Mouse (Mus musculus) heart, adult 18-20 months (tissue): ENCODE results near the gene Kcnd3. TPM values are rescaled to one million over a fixed set of nuclear protein-coding genes. Genes with fewer than 3 reads are reported as not detected.

ENCODE experiments used
- DNase-seq, 2 experiments: peaks; one replicate each; pipeline ENCODE4 v3.0.0; 2021 to 2022; ENCODE audit warnings: mixed read lengths in 1 of 2
- total RNA-seq, 2 experiments: library from RNA; stranded (reverse); gene quantifications; 2 replicates each; pipeline ENCODE4 v1.2.3; 2021

Gene Kcnd3
- total RNA-seq, 2 experiments from 2014 or later = 8.2 to 8.5 TPM

- no peak for DNase-seq
Measured at GRCm38 (mm10) chr3:105590056-105590672, 138.0 kb downstream of the Kcnd3 start.

GRCm38 (mm10) chr3:105591766-105592165 is 139.6 kb downstream of the Kcnd3 start:
- DNase-seq = no peak

GRCm38 (mm10) chr3:105592246-105592645 is 140.1 kb downstream of the Kcnd3 start:
- peak; percentile 18 to 47 for DNase-seq

- DNase-seq = peak; percentile 73 to 83
Measured at GRCm38 (mm10) chr3:105600483-105600882, 148.4 kb downstream of the Kcnd3 start.

- no peak for DNase-seq
Measured at GRCm38 (mm10) chr3:105602966-105603365, 150.8 kb downstream of the Kcnd3 start.

GRCm38 (mm10) chr3:105605726-105606125 is 153.6 kb downstream of the Kcnd3 start:
- DNase-seq = no peak

- DNase-seq = no peak
Measured at GRCm38 (mm10) chr3:105608857-105609256, 156.7 kb downstream of the Kcnd3 start.

- DNase-seq = no peak
Measured at GRCm38 (mm10) chr3:105611531-105612422, 159.6 kb downstream of the Kcnd3 start.

- no peak for DNase-seq
Measured at GRCm38 (mm10) chr3:105612423-105612814, 160.3 kb downstream of the Kcnd3 start.

- DNase-seq = no peak
Measured at GRCm38 (mm10) chr3:105616861-105617743, 165.0 kb downstream of the Kcnd3 start.

- DNase-seq = no peak
Measured at GRCm38 (mm10) chr3:105621154-105621553, 169.0 kb downstream of the Kcnd3 start.

GRCm38 (mm10) chr3:105623137-105623536 is 171.0 kb downstream of the Kcnd3 start:
- DNase-seq = no peak

GRCm38 (mm10) chr3:105625961-105626360 is 173.8 kb downstream of the Kcnd3 start:
- peak in 1 of 2 experiments; percentile 47 for DNase-seq

GRCm38 (mm10) chr3:105627258-105627657 is 175.1 kb downstream of the Kcnd3 start:
- DNase-seq = no peak

- DNase-seq = no peak
Measured at GRCm38 (mm10) chr3:105632296-105632695, 180.2 kb downstream of the Kcnd3 start.

- peak in 1 of 2 experiments; percentile 42 for DNase-seq
Measured at GRCm38 (mm10) chr3:105633021-105633420, 180.9 kb downstream of the Kcnd3 start.

- DNase-seq = peak; percentile 65 to 67
Measured at GRCm38 (mm10) chr3:105642186-105642585, 190.1 kb downstream of the Kcnd3 start.

- DNase-seq = no peak
Measured at GRCm38 (mm10) chr3:105643566-105643965, 191.4 kb downstream of the Kcnd3 start.

- no peak for DNase-seq
Measured at GRCm38 (mm10) chr3:105648889-105649567, 196.9 kb downstream of the Kcnd3 start.

- DNase-seq = no peak
Measured at GRCm38 (mm10) chr3:105653544-105654380, 201.6 kb downstream of the Kcnd3 start.
